Mouse (Mus musculus): ENCODE results near the gene Lpar2. TPM values are rescaled to one million over a fixed set of nuclear protein-coding genes. Genes with fewer than 3 reads are reported as not detected.

The Lpar2 gene
- polyA plus RNA-seq, 1 experiment from 2014 or later, result 0.65 TPM

GRCm38 (mm10) chr8:69874654-69875053 is 52.4 kb downstream of the Lpar2 start:
- H3K9ac ChIP-seq (replicated peaks), result no peak overlapping the region
- H3K36me3 ChIP-seq, result peaks cover 19% of the 10 kb centered on the region; the same call in 1 of the 2 replicates
- no peak overlapping the region for H3K4me2 ChIP-seq (replicated peaks)
- peaks cover 37% of the 10 kb centered on the region for H3K27me3 ChIP-seq
- H3K4me3 ChIP-seq, result no peak overlapping the region
- H3K4me1 ChIP-seq, result no peaks in the 10 kb centered on the region
- 89% methylated on average over 13 of the region's 13 CpGs for WGBS
- ATAC-seq (ENCODE audit: low FRiP score, low read depth), result no peak
- no peak overlapping the region for H3K27ac ChIP-seq (replicated peaks)
- H3K9me3 ChIP-seq, result no peaks in the 10 kb centered on the region

GRCm38 (mm10) chr8:69876097-69876496 is 53.9 kb downstream of the Lpar2 start:
- ATAC-seq (ENCODE audit: low FRiP score, low read depth), result no peak
- H3K4me3 ChIP-seq, result no peak overlapping the region
- 54% methylated on average over 10 of the region's 10 CpGs for WGBS

GRCm38 (mm10) chr8:69876967-69877366 is 54.7 kb downstream of the Lpar2 start:
- no peak for ATAC-seq (ENCODE audit: low FRiP score, low read depth)
- H3K27me3 ChIP-seq, result peaks cover 60% of the 10 kb centered on the region
- peaks cover 12% of the 10 kb centered on the region for H3K4me1 ChIP-seq
- H3K4me3 ChIP-seq, result no peak overlapping the region
- H3K27ac ChIP-seq (replicated peaks), result no peak overlapping the region
- H3K36me3 ChIP-seq, result peaks cover 4% of the 10 kb centered on the region; the same call in 1 of the 2 replicates
- H3K4me2 ChIP-seq (replicated peaks), result no peak overlapping the region
- no peaks in the 10 kb centered on the region for H3K9me3 ChIP-seq
- no peak overlapping the region for H3K9ac ChIP-seq (replicated peaks)
- 79% methylated on average over 10 of the region's 10 CpGs for WGBS

More at GRCm38 (mm10) chr8:69876097-69876496, 53.9 kb downstream of the Lpar2 start:
- Histone ChIP-seq H3K4me2 (replicated peaks) (no peak overlapping the region), H3K36me3 (peaks cover 11% of the 10 kb centered on the region; the same call in 1 of the 2 replicates), H3K9me3 (no peaks in the 10 kb centered on the region), H3K27ac (replicated peaks) (no peak overlapping the region), H3K27me3 (peaks cover 51% of the 10 kb centered on the region), H3K4me1 (peaks cover 3% of the 10 kb centered on the region), H3K9ac (replicated peaks) (no peak overlapping the region)

GRCm38 (mm10) chr8:69877396-69877795 is 55.2 kb downstream of the Lpar2 start:
- Histone ChIP-seq H3K9me3 (no peaks in the 10 kb centered on the region), H3K4me1 (peaks cover 15% of the 10 kb centered on the region), H3K9ac (replicated peaks) (no peak overlapping the region), H3K27me3 (peaks cover 64% of the 10 kb centered on the region), H3K27ac (replicated peaks) (no peak overlapping the region), H3K4me2 (replicated peaks) (no peak overlapping the region), H3K36me3 (peaks cover under 1% of the 10 kb centered on the region; the same call in 1 of the 2 replicates), H3K4me3 (no peak overlapping the region)
- ATAC-seq (ENCODE audit: low FRiP score, low read depth), result no peak
- WGBS, result 88% methylated on average over 4 of the region's 4 CpGs

GRCm38 (mm10) chr8:69877992-69878391 is 55.8 kb downstream of the Lpar2 start:
- H3K4me3 ChIP-seq, result no peak overlapping the region
- no peaks in the 10 kb centered on the region for H3K9me3 ChIP-seq
- H3K4me2 ChIP-seq (replicated peaks), result no peak overlapping the region
- ATAC-seq (ENCODE audit: low FRiP score, low read depth), result no peak
- no peak overlapping the region for H3K9ac ChIP-seq (replicated peaks)
- peaks cover 15% of the 10 kb centered on the region for H3K4me1 ChIP-seq
- H3K27ac ChIP-seq (replicated peaks), result no peak overlapping the region
- no peaks in the 10 kb centered on the region for H3K36me3 ChIP-seq
- 59% methylated on average over 3 of the region's 3 CpGs for WGBS
- peaks cover 70% of the 10 kb centered on the region for H3K27me3 ChIP-seq

GRCm38 (mm10) chr8:69879678-69880077 is 57.4 kb downstream of the Lpar2 start:
- Histone ChIP-seq H3K36me3 (no peaks in the 10 kb centered on the region), H3K4me2 (replicated peaks) (no peak overlapping the region), H3K9ac (replicated peaks) (no peak overlapping the region), H3K4me1 (peaks cover 15% of the 10 kb centered on the region), H3K9me3 (no peaks in the 10 kb centered on the region), H3K27ac (replicated peaks) (no peak overlapping the region), H3K27me3 (peaks cover 87% of the 10 kb centered on the region), H3K4me3 (no peak overlapping the region)
- WGBS, result 52% methylated on average over 8 of the region's 8 CpGs
- ATAC-seq (ENCODE audit: low FRiP score, low read depth), result no peak

Other genes starting within 250 kb of the Lpar2 start
- 42.0 and 42.4 TPM in 2 replicates for gene Zfp868, start 196.9 kb upstream of the Lpar2 start, polyA plus RNA-seq (2016; fragmentation: Nextera tagmentation; extraction: Ambion mirVana)
- gene Zfp964, start 167.9 kb upstream of the Lpar2 start, polyA plus RNA-seq (2016; fragmentation: Nextera tagmentation; extraction: Ambion mirVana), result 2.6 and 3.5 TPM in 2 replicates
- 32.5 and 34.3 TPM in 2 replicates for gene Zfp869, start 111.7 kb upstream of the Lpar2 start, polyA plus RNA-seq (2016; fragmentation: Nextera tagmentation; extraction: Ambion mirVana)
- gene Zfp963, start 72.5 kb upstream of the Lpar2 start, polyA plus RNA-seq (2016; fragmentation: Nextera tagmentation; extraction: Ambion mirVana), result 6.3 and 7.3 TPM in 2 replicates
- 0.71 TPM in 1 of 2 replicates, not detected in the other for gene Gm20422, start 47.5 kb upstream of the Lpar2 start, polyA plus RNA-seq (2016; fragmentation: Nextera tagmentation; extraction: Ambion mirVana)
- gene Atp13a1, start 31.3 kb upstream of the Lpar2 start, polyA plus RNA-seq (2016; fragmentation: Nextera tagmentation; extraction: Ambion mirVana), result 54.8 and 55.4 TPM in 2 replicates
- gene Zfp866, start 31.3 kb upstream of the Lpar2 start, polyA plus RNA-seq (2016; fragmentation: Nextera tagmentation; extraction: Ambion mirVana), result 44.6 and 45.7 TPM in 2 replicates
- gene Gmip, start 13.8 kb upstream of the Lpar2 start, polyA plus RNA-seq (2016; fragmentation: Nextera tagmentation; extraction: Ambion mirVana), result 19.6 and 20.2 TPM in 2 replicates
- gene Pbx4, start 10.1 kb downstream of the Lpar2 start, polyA plus RNA-seq (2016; fragmentation: Nextera tagmentation; extraction: Ambion mirVana), result 44.8 and 49.3 TPM in 2 replicates
- gene Cilp2, start 65.3 kb downstream of the Lpar2 start, polyA plus RNA-seq (2016; fragmentation: Nextera tagmentation; extraction: Ambion mirVana), result 0.85 and 1.1 TPM in 2 replicates
- gene Tssk6, start 79.8 kb downstream of the Lpar2 start, polyA plus RNA-seq (2016; fragmentation: Nextera tagmentation; extraction: Ambion mirVana), result 4.0 and 5.7 TPM in 2 replicates
- gene Ndufa13, start 80.1 kb downstream of the Lpar2 start, polyA plus RNA-seq (2016; fragmentation: Nextera tagmentation; extraction: Ambion mirVana), result 165 and 170 TPM in 2 replicates
- gene Yjefn3, start 80.3 kb downstream of the Lpar2 start, polyA plus RNA-seq (2016; fragmentation: Nextera tagmentation; extraction: Ambion mirVana), result 7.2 and 8.0 TPM in 2 replicates
- gene Gatad2a, start 174.0 kb downstream of the Lpar2 start, polyA plus RNA-seq (2016; fragmentation: Nextera tagmentation; extraction: Ambion mirVana), result 44.3 TPM in 2 replicates
- 76.4 and 77.8 TPM in 2 replicates for gene Mau2, start 220.3 kb downstream of the Lpar2 start, polyA plus RNA-seq (2016; fragmentation: Nextera tagmentation; extraction: Ambion mirVana)
- 55.6 and 56.8 TPM in 2 replicates for gene Sugp1, start 220.4 kb downstream of the Lpar2 start, polyA plus RNA-seq (2016; fragmentation: Nextera tagmentation; extraction: Ambion mirVana)